Mouse (Mus musculus) embryo, embryonic 11 days (tissue): ENCODE data around the gene Ntrk1.

Experiments used
- DNase-seq: peaks from one replicate; pipeline ENCODE4 v3.0.0-alpha.2; 2015

The Ntrk1 gene

GRCm38 (mm10) chr3:87785156-87785555, 9.8 kb downstream of the Ntrk1 start:
- no peak for DNase-seq

- no peak for DNase-seq
Observed at GRCm38 (mm10) chr3:87783282-87784023, 11.5 kb downstream of the Ntrk1 start.

DNA sequence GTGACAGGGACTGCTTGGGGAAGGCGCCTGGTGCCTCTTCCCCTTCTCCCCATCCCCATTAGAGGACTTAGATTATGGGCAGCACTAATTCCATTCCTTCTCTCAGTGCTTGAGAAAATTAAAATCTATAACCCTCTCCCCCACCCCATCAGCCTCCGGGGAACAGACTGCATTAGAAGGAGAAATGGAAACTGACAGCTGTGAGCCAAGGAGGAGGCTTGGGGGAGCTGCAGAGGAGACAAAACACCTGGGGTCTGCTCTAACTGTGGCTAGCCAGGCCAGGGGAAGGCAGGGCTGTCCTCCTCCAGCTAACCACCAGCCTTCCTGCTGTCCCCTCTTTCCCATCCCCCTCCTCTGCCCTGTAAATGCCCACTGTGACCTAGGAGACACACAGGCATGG, 15.9 kb downstream of the Ntrk1 start:
- no peak for DNase-seq

DNA sequence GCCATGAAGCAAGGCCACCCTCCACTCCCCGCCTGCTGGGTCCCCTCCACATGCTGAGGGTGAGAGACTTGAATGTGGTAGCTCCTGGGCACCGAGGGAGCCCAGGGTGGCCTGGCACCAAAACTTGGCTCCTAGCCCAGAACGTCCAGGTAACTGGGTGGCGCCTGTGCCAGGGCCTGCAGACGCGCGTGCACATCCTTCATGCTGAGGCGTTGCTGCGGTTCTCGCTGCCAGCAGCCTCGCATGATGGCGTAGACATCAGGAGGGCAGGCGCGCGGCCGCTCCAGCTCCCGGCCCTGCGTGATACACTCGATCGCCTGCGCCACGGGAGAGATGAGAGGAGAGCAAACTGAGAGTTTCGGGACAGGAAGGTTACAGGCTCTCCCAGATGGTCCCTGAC, 16.7 kb downstream of the Ntrk1 start:
- no peak for DNase-seq

GRCm38 (mm10) chr3:87771088-87771487, 23.9 kb downstream of the Ntrk1 start:
- DNase-seq, result no peak

DNA sequence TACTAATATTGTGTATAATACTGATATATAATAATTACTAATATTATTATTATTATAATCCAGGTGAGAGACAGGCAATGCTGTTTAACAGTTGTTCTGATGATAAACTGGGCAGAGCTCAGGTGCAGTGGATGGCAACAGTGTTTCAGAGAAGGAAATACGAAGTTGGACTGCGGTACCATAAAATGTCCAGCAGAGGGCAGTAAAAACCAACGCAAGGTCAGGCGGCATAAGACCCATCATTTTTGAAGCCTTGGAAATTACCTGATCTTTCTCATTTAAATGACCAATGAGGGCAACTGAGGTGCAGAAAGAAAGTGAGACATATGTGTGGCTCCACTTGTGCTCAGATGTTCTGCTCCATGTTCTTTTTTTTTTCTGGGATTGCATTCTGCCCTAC, 24.7 kb downstream of the Ntrk1 start:
- DNase-seq, result peak; percentile 73

GRCm38 (mm10) chr3:87769506-87769905, 25.5 kb downstream of the Ntrk1 start:
- no peak for DNase-seq

DNA sequence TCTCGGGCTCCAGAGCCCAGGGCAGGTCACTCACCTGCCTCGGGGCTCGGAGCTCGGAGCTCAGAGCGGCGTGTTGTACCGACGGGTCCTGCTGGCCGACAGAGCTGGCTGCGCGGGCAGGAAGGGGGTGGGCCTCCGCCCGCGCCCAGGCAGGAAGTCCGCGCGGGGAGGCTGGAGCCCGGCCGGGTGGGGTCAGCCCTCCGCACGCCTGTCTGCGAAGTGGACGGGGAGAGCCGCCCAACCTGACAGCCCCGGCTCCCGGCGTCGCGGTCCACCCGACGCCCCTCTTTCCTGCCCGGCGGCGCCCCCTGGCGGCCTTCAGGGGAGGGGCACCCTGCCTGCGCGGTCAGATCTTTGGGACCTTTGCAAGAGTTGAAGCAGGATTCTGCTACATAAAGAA, 26.1 kb downstream of the Ntrk1 start:
- DNase-seq, result peak; percentile 84

DNA sequence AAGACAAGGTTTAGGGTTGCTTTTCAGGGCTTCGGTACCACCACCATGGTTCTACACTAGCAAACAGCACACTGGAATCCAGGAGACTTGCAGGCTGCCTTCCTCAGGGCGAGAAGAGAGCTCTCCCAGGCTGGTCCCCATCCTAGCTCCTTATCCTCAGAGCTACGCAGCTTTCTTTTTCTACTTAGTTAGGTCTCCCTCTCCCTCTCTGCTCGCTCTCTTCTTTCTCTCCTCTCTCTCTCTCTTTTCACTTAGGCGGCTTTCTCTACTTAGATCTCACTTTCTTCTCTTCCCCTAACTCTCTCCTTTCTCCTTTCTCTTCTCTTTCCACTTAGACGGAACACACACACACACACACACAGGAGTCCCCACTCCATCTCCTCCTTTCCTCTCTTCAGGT, 26.5 kb downstream of the Ntrk1 start:
- no peak for DNase-seq

DNA sequence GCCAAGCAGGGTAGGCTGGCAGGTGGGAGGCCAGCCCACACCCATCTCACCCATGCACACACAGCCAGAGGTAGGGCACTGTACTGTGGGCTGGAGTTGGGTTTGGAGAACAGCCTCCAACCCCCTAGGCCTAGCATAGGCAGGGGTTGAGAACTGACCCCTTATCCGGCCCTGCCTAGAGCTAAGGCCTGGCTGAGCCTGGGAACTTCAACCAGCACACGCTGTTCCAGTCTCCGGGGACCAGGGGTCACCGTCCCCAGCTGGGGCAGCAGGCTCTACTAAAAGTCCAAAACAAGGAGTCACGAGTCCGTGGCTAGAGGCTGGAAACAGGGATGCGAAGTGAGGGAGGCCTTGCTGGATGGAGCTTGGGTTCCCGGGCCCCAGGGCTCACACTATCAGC, 27.2 kb downstream of the Ntrk1 start:
- DNase-seq, result no peak

- DNase-seq, result no peak
Observed at GRCm38 (mm10) chr3:87766284-87766667, 28.7 kb downstream of the Ntrk1 start.

GRCm38 (mm10) chr3:87765631-87766283, 29.2 kb downstream of the Ntrk1 start:
- no peak for DNase-seq

DNA sequence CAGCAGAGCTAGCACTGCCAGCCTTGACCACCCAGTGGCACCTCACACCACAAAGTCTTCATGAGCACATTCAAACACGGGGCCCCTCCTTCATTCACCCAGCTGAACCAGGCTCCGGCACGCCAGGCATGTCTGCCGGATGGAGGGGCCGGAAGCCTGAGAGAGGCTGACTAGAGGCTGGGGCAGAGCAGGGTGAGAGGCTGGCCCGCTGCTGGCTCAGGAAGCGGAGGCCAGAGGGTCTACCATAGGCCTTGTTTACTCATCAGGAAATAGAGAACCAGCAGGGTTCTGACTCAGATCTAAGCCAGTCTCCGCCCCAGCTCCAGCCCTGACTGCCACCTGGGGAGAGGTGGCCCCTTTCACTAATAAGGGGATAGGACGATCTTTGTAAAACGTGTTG, 29.9 kb downstream of the Ntrk1 start:
- peak; percentile 68 for DNase-seq

DNA sequence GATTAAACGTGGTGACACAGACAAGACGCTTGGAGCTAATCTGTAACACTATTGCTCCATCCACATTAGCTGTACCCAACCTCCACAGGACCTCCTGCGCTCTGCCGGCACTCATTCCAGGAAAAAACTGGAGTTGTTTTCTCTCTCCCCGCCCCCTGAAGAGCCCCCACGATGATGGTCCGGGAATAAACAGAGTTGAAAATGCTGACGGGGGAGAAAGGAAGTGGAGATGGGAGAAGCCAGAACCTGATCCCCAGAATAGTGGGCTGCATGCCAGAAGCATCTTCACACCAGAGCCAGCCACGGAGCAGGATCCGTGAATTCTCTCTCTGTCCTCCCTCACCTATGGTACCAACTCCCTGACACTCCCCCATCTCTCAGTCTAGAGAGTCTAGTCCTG, 30.5 kb downstream of the Ntrk1 start:
- DNase-seq, result no peak

GRCm38 (mm10) chr3:87763683-87764289, 31.2 kb downstream of the Ntrk1 start:
- DNase-seq, result peak; percentile 68

- no peak for DNase-seq
Observed at GRCm38 (mm10) chr3:87763202-87763601, 31.8 kb downstream of the Ntrk1 start.

GRCm38 (mm10) chr3:87761408-87762375, 33.3 kb downstream of the Ntrk1 start:
- DNase-seq, result peak; percentile 54

DNA sequence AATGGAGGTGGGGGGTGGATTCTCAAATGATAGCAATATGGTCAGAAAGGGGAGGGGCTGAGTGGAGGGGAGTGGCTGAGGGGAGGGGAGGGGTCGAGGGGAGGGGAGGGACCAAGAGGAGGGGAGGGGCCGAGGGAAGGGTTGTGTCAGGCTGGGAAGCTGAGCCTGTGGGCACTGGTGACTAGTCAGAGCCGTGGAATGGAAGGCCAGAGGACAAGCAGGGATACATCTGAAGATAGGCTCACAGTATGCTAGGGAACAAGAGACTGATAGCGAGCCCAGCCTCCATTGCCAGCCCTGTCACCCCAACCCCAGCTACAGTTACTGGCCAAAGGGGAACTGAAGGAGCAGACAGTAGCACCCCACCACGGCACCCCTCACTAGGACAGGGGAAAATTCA, 36.3 kb downstream of the Ntrk1 start:
- peak; percentile 38 for DNase-seq

DNA sequence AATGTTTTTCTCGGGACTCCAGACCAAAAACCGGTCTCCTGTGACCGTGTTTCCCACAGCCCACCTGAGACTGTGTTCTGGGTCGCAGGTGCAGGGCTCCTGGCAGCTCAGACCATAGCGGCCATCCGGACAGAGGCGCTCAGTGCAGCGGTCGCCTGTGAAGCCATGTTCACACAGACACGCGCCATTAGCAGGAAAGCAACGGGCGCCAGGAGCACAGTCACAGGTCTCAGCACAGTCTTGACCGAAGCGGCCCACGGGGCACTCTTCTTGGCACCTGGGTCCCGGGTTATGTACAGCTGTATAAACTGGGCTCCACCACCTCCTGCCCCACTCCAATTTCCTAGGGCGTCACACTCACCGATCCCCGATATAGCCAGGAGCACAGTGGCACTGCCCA, 38.5 kb downstream of the Ntrk1 start:
- no peak for DNase-seq

DNA sequence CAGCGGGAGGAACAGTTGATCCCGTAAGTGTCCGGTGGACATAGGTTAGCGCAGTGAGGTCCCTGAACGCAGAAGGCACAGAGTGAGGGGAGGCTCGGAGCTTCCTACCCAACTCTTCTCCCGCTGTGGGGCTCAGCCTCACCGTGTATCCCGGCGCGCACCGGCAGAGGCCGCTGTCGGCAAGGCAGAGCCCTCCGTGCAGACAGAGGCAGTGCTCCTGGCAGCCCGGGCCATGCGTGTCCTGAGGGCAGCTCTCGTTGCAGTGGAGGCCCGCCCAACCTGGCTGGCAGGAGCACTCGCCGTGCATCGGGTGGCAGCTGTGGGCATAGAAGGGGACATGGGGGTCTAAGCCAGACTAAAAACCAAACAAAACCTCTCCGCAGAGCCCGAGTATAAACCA, 39.0 kb downstream of the Ntrk1 start:
- DNase-seq, result peak; percentile 89

DNA sequence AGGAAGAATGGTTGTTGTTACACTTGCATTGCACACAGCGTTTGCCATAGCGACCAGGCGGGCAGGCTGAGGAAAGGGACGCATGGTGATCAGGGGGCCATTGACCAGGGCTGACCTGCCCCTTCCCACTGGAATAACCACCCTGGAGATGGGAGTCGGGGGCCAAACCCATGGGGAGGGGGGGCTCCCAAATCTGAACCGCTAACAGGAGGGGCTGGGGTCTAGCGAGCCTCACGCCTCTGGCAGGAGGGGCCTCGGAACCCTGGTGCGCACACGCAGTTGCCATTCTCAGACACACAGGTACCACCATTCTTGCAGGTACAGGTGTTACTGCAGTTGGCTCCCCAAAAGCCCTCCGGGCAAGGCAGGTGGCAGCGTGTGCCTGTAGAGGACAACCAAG, 41.1 kb downstream of the Ntrk1 start:
- no peak for DNase-seq

GRCm38 (mm10) chr3:87752567-87752966, 42.4 kb downstream of the Ntrk1 start:
- no peak for DNase-seq

GRCm38 (mm10) chr3:87749977-87750376, 45.0 kb downstream of the Ntrk1 start:
- DNase-seq, result no peak
